Mouse (Mus musculus): ENCODE data around the gene Schip1.

- TF ChIP-seq CTCF (IDR thresholded peaks at IDR 0.05; ENCODE audit: low read depth) = no peak
- TF ChIP-seq EP300 (IDR thresholded peaks at IDR 0.05; ENCODE audit: low read depth) = no peak
Observed at GRCm38 (mm10) chr3:68484021-68484420, 419.4 kb downstream of the Schip1 start.
